Mouse (Mus musculus) heart, postnatal 0 days (tissue): ENCODE data around the gene Scnn1b. TPM values are rescaled to one million over a fixed set of nuclear protein-coding genes. Genes with fewer than 3 reads are reported as not detected.

ENCODE experiments used
- ATAC-seq: fragments of 200-750 bp; cut with Nextera tagmentation; 2 replicates; pipeline ENCODE4 v1.8.0; 2017; ENCODE audit warnings: low read depth, moderate number of reproducible peaks, moderate library complexity; ENCODE audit not compliant: insufficient read depth
- DNase-seq: peaks from one replicate; pipeline ENCODE4 v3.0.0-alpha.2; 2016; ENCODE audit warnings: low spot score
- H3K27ac ChIP-seq: fragments of 300-500 bp; sonication (generic); 2 replicates; pipeline ENCODE4 v1.5.1; 2014; ENCODE audit warnings: low read depth, mild to moderate bottlenecking
- H3K27me3 ChIP-seq: fragments of 300-500 bp; sonication (generic); 2 replicates; pipeline ENCODE4 v1.6.1; 2014; ENCODE audit warnings: low read length, mixed read lengths; ENCODE audit not compliant: control insufficient read depth, insufficient read depth
- H3K36me3 ChIP-seq: fragments of 300-500 bp; sonication (generic); replicated peaks from 2 replicates; pipeline ENCODE4 v1.6.1; 2014; ENCODE audit warnings: low read length, mixed read lengths; ENCODE audit not compliant: control insufficient read depth, insufficient read depth
- H3K4me1 ChIP-seq: fragments of 300-500 bp; sonication (generic); 2 replicates; pipeline ENCODE4 v1.6.1; 2014; ENCODE audit warnings: antibody characterized with exemption; ENCODE audit not compliant: control insufficient read depth, insufficient read depth
- H3K4me2 ChIP-seq: fragments of 300-500 bp; sonication (generic); 2 replicates; pipeline ENCODE4 v1.6.1; 2014; ENCODE audit warnings: low read depth, mild to moderate bottlenecking, low read length, moderate library complexity
- H3K4me3 ChIP-seq: fragments of 300-500 bp; sonication (generic); 2 replicates; pipeline ENCODE4 v1.5.1; 2014; ENCODE audit warnings: low read depth, low read length
- H3K9ac ChIP-seq: fragments of 300-500 bp; sonication (generic); replicated peaks from 2 replicates; pipeline ENCODE4 v1.6.1; 2014; ENCODE audit warnings: low read depth, low read length, mixed read lengths
- H3K9me3 ChIP-seq: fragments of 300-500 bp; sonication (generic); replicated peaks from 2 replicates; pipeline ENCODE4 v1.6.1; 2016; ENCODE audit warnings: low read length; ENCODE audit not compliant: control insufficient read depth
- CTCF ChIP-seq: IDR thresholded peaks from 2 replicates; pipeline ENCODE4 v1.5.1; 2016; ENCODE audit warnings: antibody characterized with exemption, control low read depth, low read depth
- EP300 ChIP-seq: IDR thresholded peaks from 2 replicates; pipeline ENCODE4 v1.6.1; 2016; ENCODE audit warnings: antibody characterized with exemption, low read depth
- WGBS: fragments of 180-500 bp; shearing (Covaris S2); extraction: QIAGEN DNeasy Blood & Tissue Kit; methylation state at CpG from one replicate; pipeline ENCODE4 v1.1.7; 2014; 5-methylcytosine and 5-hydroxymethylcytosine counted together
- polyA plus RNA-seq: library from polyadenylated mRNA; unstranded; fragments of >200 nt; fragmentation: Nextera tagmentation; extraction: Ambion mirVana; gene quantifications from 2 replicates; pipeline ENCODE4 v1.2.1, GENCODE M21; 2015
- total RNA-seq: library from RNA; depleted of rRNA; stranded (reverse); fragments of >200 nt; gene quantifications from 2 replicates; pipeline ENCODE4 v1.2.3, GENCODE M21; 2014; ENCODE audit warnings: low replicate concordance

The Scnn1b gene
- total and polyA plus RNA-seq, 2 experiments from 2014 or later: 0.10 TPM; not detected in 1

DNA sequence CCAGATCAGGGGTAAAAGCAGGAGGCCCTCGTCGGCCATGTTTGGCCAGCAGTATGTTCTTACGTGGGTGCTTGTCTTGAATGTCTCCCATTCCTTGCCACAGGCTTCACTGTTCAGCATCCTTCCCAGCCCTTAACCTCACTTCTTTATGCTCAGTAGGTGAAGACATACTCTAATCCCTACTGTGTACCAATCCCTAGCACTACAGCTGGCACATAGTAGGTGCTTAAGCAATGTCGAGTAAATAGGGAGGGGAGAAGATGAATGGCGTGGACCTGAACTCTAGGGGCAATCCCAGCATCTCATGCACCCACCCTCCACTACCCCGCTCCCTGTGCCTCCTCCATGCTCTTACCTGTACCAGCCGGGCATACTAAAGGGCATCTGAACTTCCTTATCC is 59.5 kb downstream of the Scnn1b start:
- ATAC-seq (no peak), DNase-seq (no peak)
- WGBS: 92% methylated on average over 7 of the region's 7 CpGs
- no peak overlapping the region for H3K27ac ChIP-seq
- H3K9ac ChIP-seq: no peak overlapping the region
- no peaks in the 10 kb centered on the region for H3K9me3 ChIP-seq
- no peaks in the 10 kb centered on the region for H3K27me3 ChIP-seq
- H3K4me1 ChIP-seq: no peaks in the 10 kb centered on the region
- H3K4me2 ChIP-seq: no peak overlapping the region
- no peak for TF ChIP-seq CTCF
- no peak for TF ChIP-seq EP300
- peaks cover 21% of the 10 kb centered on the region for H3K36me3 ChIP-seq
- no peak overlapping the region for H3K4me3 ChIP-seq

DNA sequence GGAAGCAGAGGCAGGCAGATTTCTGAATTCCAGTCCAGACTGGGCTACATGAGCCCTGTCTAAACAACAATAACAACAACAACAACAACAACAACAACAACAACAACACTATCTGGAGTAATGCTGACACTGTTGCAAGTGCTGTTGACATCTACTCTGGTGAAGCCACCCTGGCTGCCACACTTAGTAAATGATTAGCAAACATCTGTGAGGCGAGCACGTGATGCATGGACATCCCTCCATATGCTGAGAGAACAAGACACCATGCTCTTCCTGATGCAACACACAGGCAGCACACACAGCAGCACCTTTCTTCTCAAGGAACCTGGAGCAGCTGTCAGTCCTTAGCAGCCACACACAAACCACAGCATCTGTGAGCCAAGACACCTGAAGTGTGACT is 63.0 kb downstream of the Scnn1b start:
- Histone ChIP-seq H3K4me3 (no peak overlapping the region), H3K9ac (no peak overlapping the region), H3K4me2 (no peak overlapping the region), H3K27me3 (no peaks in the 10 kb centered on the region), H3K4me1 (no peaks in the 10 kb centered on the region), H3K9me3 (no peaks in the 10 kb centered on the region), H3K36me3 (peaks cover 36% of the 10 kb centered on the region), H3K27ac (no peak overlapping the region)
- no peak for DNase-seq
- ATAC-seq: no peak
- WGBS: 94% methylated on average over 2 of the region's 2 CpGs
- TF ChIP-seq CTCF: no peak
- no peak for TF ChIP-seq EP300

DNA sequence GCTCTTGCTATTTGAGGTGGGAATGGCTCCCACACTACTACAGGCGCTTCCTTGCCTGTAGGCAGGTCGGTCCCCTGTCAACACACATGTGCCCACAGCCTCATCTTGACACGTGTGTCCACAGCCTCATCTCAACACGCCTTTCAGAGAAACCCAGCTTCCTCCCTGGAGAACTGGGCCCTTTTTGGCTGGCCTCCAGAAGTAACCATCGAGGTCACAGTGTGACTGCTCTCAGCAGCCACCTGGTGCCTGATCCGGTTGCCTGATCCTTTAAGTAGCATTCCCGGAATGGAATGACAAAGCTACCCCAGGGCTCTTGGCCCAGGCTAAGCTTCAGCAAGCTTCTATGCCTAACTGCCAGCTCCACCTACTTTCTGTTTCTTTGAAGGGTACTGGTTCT is 66.4 kb downstream of the Scnn1b start:
- TF ChIP-seq CTCF: no peak
- no peak for TF ChIP-seq EP300
- H3K9me3 ChIP-seq: no peaks in the 10 kb centered on the region
- H3K9ac ChIP-seq: no peak overlapping the region
- H3K27me3 ChIP-seq: no peaks in the 10 kb centered on the region
- H3K4me1 ChIP-seq: peaks cover 1% of the 10 kb centered on the region
- no peak for DNase-seq
- WGBS: 44% methylated on average over 7 of the region's 7 CpGs
- no peak overlapping the region for H3K27ac ChIP-seq
- H3K4me2 ChIP-seq: no peak overlapping the region
- peaks cover 42% of the 10 kb centered on the region for H3K36me3 ChIP-seq
- no peak overlapping the region for H3K4me3 ChIP-seq
- no peak for ATAC-seq

DNA sequence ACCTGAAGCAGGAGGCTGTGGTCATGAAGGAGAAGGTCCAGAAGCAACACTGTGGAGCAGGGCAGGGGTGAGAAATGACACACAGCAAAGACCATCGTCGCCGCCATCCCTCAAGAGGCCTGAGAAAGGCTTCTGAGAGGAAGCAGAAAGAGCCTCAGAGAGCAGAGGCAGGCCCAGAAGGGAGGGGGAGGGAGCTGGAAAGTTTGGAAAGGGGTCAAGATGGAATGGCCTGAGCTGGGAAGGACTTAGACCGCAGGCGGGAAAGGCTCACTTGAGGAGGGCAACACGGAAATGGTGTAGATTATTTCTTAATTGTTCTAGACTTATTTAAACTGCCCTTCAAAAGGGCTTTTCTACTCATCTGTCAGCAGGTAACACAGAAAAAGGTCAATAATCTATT is 68.8 kb downstream of the Scnn1b start:
- ATAC-seq: no peak
- DNase-seq: no peak
- Histone ChIP-seq H3K9ac (no peak overlapping the region), H3K36me3 (peaks cover 32% of the 10 kb centered on the region), H3K27me3 (no peaks in the 10 kb centered on the region), H3K4me2 (no peak overlapping the region), H3K9me3 (no peaks in the 10 kb centered on the region), H3K27ac (no peak overlapping the region), H3K4me3 (no peak overlapping the region), H3K4me1 (peaks cover 10% of the 10 kb centered on the region)
- 63% methylated on average over 6 of the region's 6 CpGs for WGBS
- TF ChIP-seq EP300 (no peak), CTCF (no peak)

DNA sequence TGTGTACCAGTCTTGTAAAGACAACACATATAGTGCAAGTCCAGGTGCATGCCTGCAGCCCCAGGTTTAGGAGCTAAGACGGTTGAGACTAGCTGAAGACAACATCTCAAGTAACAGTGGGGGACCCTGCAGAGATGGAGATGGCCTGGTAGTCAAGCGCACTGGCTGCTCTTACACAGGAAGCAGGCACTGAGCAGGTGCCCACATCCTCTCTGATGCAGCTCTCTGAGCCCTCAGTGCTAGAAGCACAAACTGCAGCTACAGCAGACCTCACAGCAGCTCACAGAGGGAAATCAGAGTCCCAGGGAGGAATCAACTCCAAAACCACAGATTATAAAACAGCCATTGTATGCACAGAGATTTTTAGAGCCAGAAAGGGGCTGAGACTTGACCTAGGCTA is 69.5 kb downstream of the Scnn1b start:
- H3K27ac ChIP-seq: no peak overlapping the region
- no peak overlapping the region for H3K9ac ChIP-seq
- no peak overlapping the region for H3K4me2 ChIP-seq
- ATAC-seq (no peak), DNase-seq (no peak)
- TF ChIP-seq EP300: no peak
- TF ChIP-seq CTCF: no peak
- no peaks in the 10 kb centered on the region for H3K9me3 ChIP-seq
- H3K36me3 ChIP-seq: peaks cover 25% of the 10 kb centered on the region
- no peaks in the 10 kb centered on the region for H3K27me3 ChIP-seq
- no peak overlapping the region for H3K4me3 ChIP-seq
- peaks cover 10% of the 10 kb centered on the region for H3K4me1 ChIP-seq
- whole genome bisulfite sequencing: 86% methylated on average over 2 of the region's 2 CpGs
